Mouse (Mus musculus) embryo, embryonic 9.5 days (tissue): Measurements from ENCODE around the gene Tedc2.

Experiments
- DNase-seq: peaks from one replicate; pipeline ENCODE4 v3.0.0-alpha.2; 2017; ENCODE audit errors: extremely low spot score

Gene Tedc2

GRCm38 (mm10) chr17:24212441-24213018, 8.1 kb downstream of the Tedc2 start:
- DNase-seq: no peak

- DNase-seq: peak; percentile 75
Measured at GRCm38 (mm10) chr17:24211631-24212440, 8.8 kb downstream of the Tedc2 start.

GRCm38 (mm10) chr17:24210591-24210990, 10.1 kb downstream of the Tedc2 start:
- no peak for DNase-seq

- no peak for DNase-seq
Measured at GRCm38 (mm10) chr17:24209916-24210240, 10.8 kb downstream of the Tedc2 start.

- DNase-seq: peak; percentile 86
Measured at GRCm38 (mm10) chr17:24209043-24209915, 11.4 kb downstream of the Tedc2 start, which contains the start of gene Ntn3. Gene Ntn3 (minus strand): TSS chr17:24209531.

GRCm38 (mm10) chr17:24208641-24209042, 12.0 kb downstream of the Tedc2 start:
- DNase-seq: peak; percentile 69

GRCm38 (mm10) chr17:24207768-24208640, 12.6 kb downstream of the Tedc2 start:
- peak; percentile 9 for DNase-seq

GRCm38 (mm10) chr17:24206451-24207351, 13.9 kb downstream of the Tedc2 start:
- DNase-seq: peak; percentile 52

- DNase-seq: no peak
Measured at GRCm38 (mm10) chr17:24205908-24206361, 14.7 kb downstream of the Tedc2 start.

- DNase-seq: peak; percentile 94
Measured at GRCm38 (mm10) chr17:24205284-24205888, 15.3 kb downstream of the Tedc2 start, which contains the start of gene Tbc1d24. Gene Tbc1d24 (minus strand): TSS chr17:24205562.

- peak; percentile 10 for DNase-seq
Measured at GRCm38 (mm10) chr17:24204846-24205245, 15.8 kb downstream of the Tedc2 start.

GRCm38 (mm10) chr17:24203611-24204534, 16.8 kb downstream of the Tedc2 start:
- no peak for DNase-seq

- DNase-seq: no peak
Measured at GRCm38 (mm10) chr17:24203068-24203467, 17.6 kb downstream of the Tedc2 start.

- no peak for DNase-seq
Measured at GRCm38 (mm10) chr17:24201092-24201491, 19.6 kb downstream of the Tedc2 start.

GRCm38 (mm10) chr17:24199741-24200140, 20.9 kb downstream of the Tedc2 start:
- no peak for DNase-seq

- no peak for DNase-seq
Measured at GRCm38 (mm10) chr17:24199252-24199651, 21.4 kb downstream of the Tedc2 start.

- no peak for DNase-seq
Measured at GRCm38 (mm10) chr17:24197032-24197824, 23.4 kb downstream of the Tedc2 start.

- no peak for DNase-seq
Measured at GRCm38 (mm10) chr17:24195349-24195748, 25.3 kb downstream of the Tedc2 start.
